Mouse (Mus musculus): ENCODE data around the gene Nlrp4b.
"Not testable (repeated sequence)": the region's sequence is repeated elsewhere in the genome, so short reads cannot be mapped to it uniquely, and the experiment has no call there.

Gene Nlrp4b

GRCm38 (mm10) chr7:10687489-10687888 lies at the start of gene Nlrp4b:
Nlrp4b (plus strand) TSS chr7:10687789.
- CTCF ChIA-PET = no interaction called here
- POLR2A ChIA-PET = no interaction called here

- POLR2A ChIA-PET = no interaction called here
- CTCF ChIA-PET = no interaction called here
Measured at GRCm38 (mm10) chr7:10754264-10754663, 66.7 kb downstream of the Nlrp4b start, which contains the start of gene Vmn1r71. Vmn1r71 (minus strand) TSS chr7:10754364.

- POLR2A ChIA-PET = interaction anchor here in 1 of 4 experiments (0.6 kb wide), 1 partner anchor 262 kb away, joined by 4 read pairs; the partner anchor contains the start of gene Zik1
- CTCF ChIA-PET = not testable (repeated sequence)
Measured at GRCm38 (mm10) chr7:10757551-10757950, 70.0 kb downstream of the Nlrp4b start.
